Mouse (Mus musculus) hindbrain, postnatal 0 days (tissue): ENCODE data around the gene Kcnd3. TPM values are rescaled to one million over a fixed set of nuclear protein-coding genes. Genes with fewer than 3 reads are reported as not detected.

Experiments used
- ATAC-seq: fragments of 200-750 bp; cut with Nextera tagmentation; 2 replicates; pipeline ENCODE4 v1.8.0; 2017; ENCODE audit warnings: mild to moderate bottlenecking, moderate TSS enrichment, moderate library complexity
- DNase-seq: peaks from one replicate; pipeline ENCODE4 v3.0.0-alpha.2; 2015; ENCODE audit warnings: low spot score
- H3K27ac ChIP-seq: fragments of 300-500 bp; sonication (generic); 2 replicates; pipeline ENCODE4 v1.5.1; 2014; ENCODE audit warnings: mild to moderate bottlenecking
- H3K27me3 ChIP-seq: fragments of 300-500 bp; sonication (generic); 2 replicates; pipeline ENCODE4 v1.6.1; 2014; ENCODE audit warnings: low read length, mixed read lengths; ENCODE audit not compliant: insufficient read depth
- H3K36me3 ChIP-seq: fragments of 300-500 bp; sonication (generic); 2 replicates; pipeline ENCODE4 v1.6.1; 2014; ENCODE audit warnings: low read length, mixed read lengths; ENCODE audit not compliant: insufficient read depth
- H3K4me1 ChIP-seq: fragments of 300-500 bp; sonication (generic); 2 replicates; pipeline ENCODE4 v1.6.1; 2014; ENCODE audit warnings: antibody characterized with exemption, low read length, mixed read lengths; ENCODE audit not compliant: insufficient read depth
- H3K4me2 ChIP-seq: fragments of 300-500 bp; sonication (generic); 2 replicates; pipeline ENCODE4 v1.6.1; 2014; ENCODE audit warnings: low read depth, mild to moderate bottlenecking, low read length, moderate library complexity, mixed read lengths
- H3K4me3 ChIP-seq: fragments of 300-500 bp; sonication (generic); 2 replicates; pipeline ENCODE4 v1.5.1; 2014; ENCODE audit warnings: low read length
- H3K9ac ChIP-seq: fragments of 300-500 bp; sonication (generic); replicated peaks from 2 replicates; pipeline ENCODE4 v1.6.1; 2014; ENCODE audit warnings: mild to moderate bottlenecking, low read length, moderate library complexity, mixed read lengths
- H3K9me3 ChIP-seq: fragments of 300-500 bp; sonication (generic); 2 replicates; pipeline ENCODE4 v1.6.1; 2016; ENCODE audit warnings: low read length, mixed read lengths
- CTCF ChIP-seq: IDR thresholded peaks from 2 replicates; pipeline ENCODE4 v1.5.1; 2016; ENCODE audit warnings: antibody characterized with exemption, control low read depth, low read depth
- WGBS: fragments of 180-500 bp; shearing (Covaris S2); extraction: QIAGEN DNeasy Blood & Tissue Kit; methylation state at CpG from one replicate; pipeline ENCODE4 v1.1.7; 2014; 5-methylcytosine and 5-hydroxymethylcytosine counted together
- polyA plus RNA-seq: library from polyadenylated mRNA; unstranded; fragments of >200 nt; fragmentation: Nextera tagmentation; extraction: Ambion mirVana; gene quantifications from 2 replicates; pipeline ENCODE4 v1.2.1, GENCODE M21; 2015
- total RNA-seq: library from RNA; depleted of rRNA; stranded (reverse); fragments of >200 nt; gene quantifications from 2 replicates; pipeline ENCODE4 v1.2.3, GENCODE M21; 2014

Gene Kcnd3
- total and polyA plus RNA-seq, 2 experiments from 2014 or later = 8.6 to 71.8 TPM

DNA sequence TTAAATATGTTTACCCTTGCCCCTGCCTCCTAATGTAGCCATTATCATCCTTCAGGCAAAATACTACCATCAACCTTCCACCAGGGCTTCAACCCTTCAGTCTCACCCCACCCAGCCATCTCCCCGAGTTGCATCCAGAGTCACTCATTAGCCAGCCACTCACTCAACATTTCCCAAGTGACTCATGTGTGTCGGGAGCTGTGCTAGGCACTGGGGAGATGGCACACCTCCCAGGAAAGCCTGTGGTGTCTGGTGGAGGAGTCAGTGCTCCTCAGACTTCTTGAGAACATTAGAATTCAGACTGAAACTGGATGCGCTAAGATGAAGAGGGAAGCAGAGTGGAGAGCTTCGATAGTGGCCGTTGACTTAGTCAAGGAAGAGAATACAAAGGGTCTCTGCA is 44.8 kb downstream of the Kcnd3 start:
- no peak for TF ChIP-seq CTCF
- no peak for DNase-seq
- Histone ChIP-seq H3K27ac (no peak overlapping the region), H3K4me3 (no peak overlapping the region), H3K4me1 (0 out of 2 replicates have a peak, but pooled peaks cover 11% of the 10 kb centered on the region), H3K36me3 (no peaks in the 10 kb centered on the region), H3K27me3 (no peaks in the 10 kb centered on the region), H3K9me3 (no peaks in the 10 kb centered on the region), H3K9ac (no peak overlapping the region), H3K4me2 (no peak overlapping the region)
- WGBS = 80% methylated on average over 5 of the region's 5 CpGs
- ATAC-seq = no peak

DNA sequence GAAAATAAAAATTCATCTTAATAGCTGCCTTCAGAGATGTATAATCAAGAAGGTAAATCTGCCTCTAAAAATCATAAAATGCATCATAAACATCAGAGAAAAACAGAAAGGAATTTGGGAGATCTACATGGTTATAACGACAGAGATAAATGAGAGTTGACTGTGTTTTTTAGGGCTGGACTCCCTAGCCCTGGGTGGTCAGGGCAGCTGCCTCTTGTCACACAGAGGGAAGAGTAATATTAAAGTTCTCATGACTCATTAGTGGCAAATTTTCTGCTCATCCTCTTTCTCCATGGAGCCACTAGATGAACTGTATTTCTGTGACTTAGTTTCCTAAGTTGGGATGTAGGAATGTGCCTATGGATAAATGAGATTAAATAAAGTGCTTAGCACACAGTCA is 48.9 kb downstream of the Kcnd3 start:
- Histone ChIP-seq H3K27me3 (no peaks in the 10 kb centered on the region), H3K9me3 (no peaks in the 10 kb centered on the region), H3K36me3 (no peaks in the 10 kb centered on the region), H3K4me1 (peaks cover 11% of the 10 kb centered on the region; the same call in 1 of the 2 replicates), H3K9ac (no peak overlapping the region), H3K27ac (no peak overlapping the region), H3K4me2 (no peak overlapping the region), H3K4me3 (no peak overlapping the region)
- TF ChIP-seq CTCF = no peak
- ATAC-seq = no peak
- DNase-seq = no peak
- 90% methylated on average over 1 of the region's 1 CpGs for WGBS

DNA sequence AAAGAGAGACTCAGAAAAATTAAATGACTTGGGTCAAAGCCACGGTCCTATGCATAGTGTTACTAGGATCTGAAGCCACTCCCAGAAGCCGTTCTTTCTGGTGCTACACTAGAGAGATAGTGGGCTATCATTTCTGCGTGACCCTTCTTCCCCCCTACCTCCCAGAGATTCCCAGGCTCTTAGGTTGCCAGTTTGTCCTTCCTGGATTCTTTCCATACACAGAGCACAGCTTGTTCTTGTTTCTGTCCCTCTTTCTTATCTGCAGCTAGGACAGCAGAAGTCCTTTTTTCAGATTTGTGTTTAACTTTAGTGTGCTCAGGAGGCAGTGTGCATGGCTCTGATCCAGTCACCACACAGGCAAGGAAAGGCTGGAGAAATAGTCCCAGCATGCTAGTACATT is 52.1 kb downstream of the Kcnd3 start:
- Histone ChIP-seq H3K4me1 (peaks cover 11% of the 10 kb centered on the region), H3K27me3 (no peaks in the 10 kb centered on the region), H3K9me3 (no peaks in the 10 kb centered on the region), H3K36me3 (no peaks in the 10 kb centered on the region), H3K27ac (no peak overlapping the region), H3K9ac (no peak overlapping the region), H3K4me2 (no peak overlapping the region), H3K4me3 (no peak overlapping the region)
- DNase-seq = no peak
- TF ChIP-seq CTCF = no peak
- 85% methylated on average over 3 of the region's 3 CpGs for WGBS
- ATAC-seq = no peak

DNA sequence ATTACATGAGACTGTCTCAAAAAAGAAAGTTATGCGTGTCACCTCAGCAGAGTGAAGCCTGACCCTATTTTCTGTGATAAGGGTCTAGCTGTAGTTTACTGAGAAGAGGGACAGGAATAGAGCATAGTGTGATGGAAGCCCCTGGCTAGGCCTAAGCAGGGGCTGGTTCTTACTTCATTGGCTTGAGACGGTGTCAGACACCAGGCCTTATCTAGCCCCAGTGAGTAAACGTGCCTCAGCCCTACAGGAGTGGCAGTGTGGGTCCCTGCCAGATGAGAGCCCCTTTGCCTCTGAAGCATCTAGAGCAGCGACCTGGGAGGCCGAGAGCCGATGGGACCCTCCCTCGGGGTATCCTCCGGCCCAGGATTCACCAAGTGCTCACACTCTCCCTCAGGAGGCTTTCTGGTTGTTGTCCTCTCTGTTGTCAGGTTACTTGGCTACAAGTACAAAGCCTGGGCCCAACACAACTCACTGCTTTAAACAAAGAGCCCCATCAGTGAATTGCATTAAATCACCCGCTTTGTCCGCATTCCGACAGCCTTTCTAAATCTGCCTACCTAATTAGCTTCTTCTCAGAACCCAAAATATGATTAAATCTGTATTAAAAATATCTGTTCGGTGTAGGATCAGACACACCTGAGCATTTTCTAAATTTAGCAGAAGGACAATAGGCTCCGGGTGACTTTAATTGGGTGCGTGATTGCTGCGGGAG is 53.2 kb downstream of the Kcnd3 start:
- TF ChIP-seq CTCF = no peak
- H3K36me3 ChIP-seq = no peaks in the 10 kb centered on the region
- no peak overlapping the region for H3K4me3 ChIP-seq
- H3K9ac ChIP-seq = 0 out of 2 replicates have a peak overlapping the region, but pooled peaks have one; percentile 10
- DNase-seq (no peak), ATAC-seq (peak; percentile 31)
- no peaks in the 10 kb centered on the region for H3K27me3 ChIP-seq
- peaks cover 11% of the 10 kb centered on the region for H3K4me1 ChIP-seq
- no peaks in the 10 kb centered on the region for H3K9me3 ChIP-seq
- WGBS = 38% methylated on average over 15 of the region's 15 CpGs
- 0 out of 2 replicates have a peak overlapping the region, but pooled peaks have one; percentile 10 for H3K4me2 ChIP-seq
- H3K27ac ChIP-seq = peak overlapping the region; percentile 62; the same call in 1 of the 2 replicates

DNA sequence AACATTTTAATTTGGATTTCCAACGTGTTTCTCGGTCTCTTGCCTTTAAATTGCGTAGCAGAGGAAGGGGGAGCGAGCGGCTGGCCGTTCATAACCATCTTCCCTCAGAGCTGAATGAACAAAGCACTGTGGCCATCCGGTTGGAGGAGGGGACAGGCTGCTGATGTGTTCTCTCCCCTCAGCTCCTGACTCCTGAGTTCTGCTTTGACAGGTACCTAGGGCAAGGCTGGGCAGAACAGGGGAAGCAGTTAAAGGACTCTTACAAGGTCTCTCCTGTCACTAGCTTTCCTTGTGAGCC is 53.7 kb downstream of the Kcnd3 start:
- no peak overlapping the region for H3K4me3 ChIP-seq
- 0 out of 2 replicates have a peak overlapping the region, but pooled peaks have one; percentile 10 for H3K9ac ChIP-seq
- DNase-seq = peak; percentile 46
- WGBS = 19% methylated on average over 7 of the region's 7 CpGs
- peak overlapping the region; percentile 62; the same call in 1 of the 2 replicates for H3K27ac ChIP-seq
- TF ChIP-seq CTCF = no peak
- H3K27me3 ChIP-seq = no peaks in the 10 kb centered on the region
- H3K4me2 ChIP-seq = 0 out of 2 replicates have a peak overlapping the region, but pooled peaks have one; percentile 10
- H3K9me3 ChIP-seq = no peaks in the 10 kb centered on the region
- H3K36me3 ChIP-seq = no peaks in the 10 kb centered on the region
- peak; percentile 56 for ATAC-seq
- peaks cover 11% of the 10 kb centered on the region for H3K4me1 ChIP-seq

DNA sequence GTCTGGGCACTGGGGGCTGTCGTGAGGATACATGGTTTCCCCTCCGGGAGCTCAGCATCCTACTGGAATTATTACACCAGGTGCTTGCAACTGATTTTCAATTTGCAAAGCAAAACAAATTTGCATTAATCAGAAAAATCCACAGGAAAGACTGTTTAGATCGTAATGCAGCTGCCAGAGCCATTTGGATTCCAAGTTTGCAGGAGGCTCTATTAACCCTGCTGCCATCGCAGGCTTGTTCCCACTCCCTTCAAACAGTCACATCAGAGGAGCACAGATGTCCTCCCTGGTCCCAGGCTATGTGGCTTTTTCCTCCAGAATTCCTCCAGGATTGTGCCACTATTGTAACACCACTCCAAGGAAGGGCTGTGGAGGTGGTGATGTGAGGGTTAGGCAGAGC is 54.5 kb downstream of the Kcnd3 start:
- ATAC-seq (0 out of 2 replicates have a peak, but pooled peaks have one; percentile 17), DNase-seq (no peak)
- no peak overlapping the region for H3K4me2 ChIP-seq
- H3K36me3 ChIP-seq = no peaks in the 10 kb centered on the region
- no peak for TF ChIP-seq CTCF
- H3K27ac ChIP-seq = peak overlapping the region; percentile 62; the same call in 1 of the 2 replicates
- H3K9ac ChIP-seq = no peak overlapping the region
- 57% methylated on average over 4 of the region's 4 CpGs for WGBS
- peaks cover 13% of the 10 kb centered on the region for H3K4me1 ChIP-seq
- H3K4me3 ChIP-seq = no peak overlapping the region
- no peaks in the 10 kb centered on the region for H3K27me3 ChIP-seq
- no peaks in the 10 kb centered on the region for H3K9me3 ChIP-seq

DNA sequence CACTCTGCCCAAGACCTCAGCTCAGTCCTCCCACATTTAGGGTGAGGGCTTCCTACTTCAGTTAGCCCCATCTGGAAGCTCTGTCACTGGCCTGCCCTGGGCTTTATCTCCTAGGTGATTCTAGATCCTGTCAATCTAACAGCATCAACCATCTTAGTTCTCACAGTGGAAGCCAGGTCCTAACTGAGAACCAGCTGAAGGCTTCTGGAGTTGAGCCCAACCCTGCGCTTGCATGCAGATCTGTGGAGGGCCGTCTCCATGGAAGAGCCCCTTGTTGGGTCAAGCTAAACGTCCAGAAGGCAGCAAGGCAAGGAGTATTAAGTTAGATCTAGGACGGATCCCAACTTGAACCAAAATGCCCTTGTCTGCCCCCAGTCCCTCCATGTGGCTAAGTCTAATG is 57.2 kb downstream of the Kcnd3 start:
- no peak for DNase-seq
- Histone ChIP-seq H3K4me2 (no peak overlapping the region), H3K27me3 (no peaks in the 10 kb centered on the region), H3K9me3 (no peaks in the 10 kb centered on the region), H3K9ac (no peak overlapping the region), H3K4me1 (peaks cover 14% of the 10 kb centered on the region), H3K36me3 (no peaks in the 10 kb centered on the region), H3K4me3 (no peak overlapping the region), H3K27ac (no peak overlapping the region)
- 48% methylated on average over 4 of the region's 4 CpGs for WGBS
- ATAC-seq = no peak
- TF ChIP-seq CTCF = no peak
